Mouse (Mus musculus) ES-E14 (cell line): ENCODE data around the gene Sema3b.

Experiments
- CHD2 ChIP-seq: IDR thresholded peaks from 2 replicates; pipeline ENCODE4 v1.6.1; 2014; ENCODE audit warnings: mild to moderate bottlenecking, low read depth, low read length, inconsistent platforms
- HCFC1 ChIP-seq: IDR thresholded peaks from 2 replicates; pipeline ENCODE4 v1.6.1; 2012; ENCODE audit warnings: low read length, inconsistent platforms, borderline replicate concordance; ENCODE audit not compliant: insufficient read depth
- MAFK ChIP-seq: IDR thresholded peaks from 2 replicates; pipeline ENCODE4 v1.6.1; 2014; ENCODE audit warnings: mild to moderate bottlenecking, low read depth, low read length, inconsistent platforms; ENCODE audit not compliant: insufficient read depth
- ZC3H11A ChIP-seq: IDR thresholded peaks from 2 replicates; pipeline ENCODE4 v1.6.1; 2012; ENCODE audit warnings: low read depth, mild to moderate bottlenecking, inconsistent platforms, low read length, borderline replicate concordance
- ZNF384 ChIP-seq: IDR thresholded peaks from 2 replicates; pipeline ENCODE4 v1.6.1; 2012; ENCODE audit warnings: low read depth, low read length, inconsistent platforms

GRCm38 (mm10) chr9:107580501-107581317 lies 28.3 kb downstream of the Sema3b start, which contains the start of gene Hyal3:
- TF ChIP-seq ZNF384 (no peak), CHD2 (no peak), HCFC1 (no peak), ZC3H11A (no peak), MAFK (no peak)
